Mouse (Mus musculus) CD4-positive naive resting alpha-beta T cell, adult 76 days (primary cell): ENCODE data around the gene Gpld1. TPM values are rescaled to one million over a fixed set of nuclear protein-coding genes. Genes with fewer than 3 reads are reported as not detected.

Experiments
- total RNA-seq: library from RNA; stranded (reverse); gene quantifications from one replicate; pipeline ENCODE4 v1.2.4, GENCODE M21; 2023

The Gpld1 gene
- not detected for total RNA-seq

GRCm38 (mm10) chr13:24942512-24943282 lies at the start of gene Gpld1:
Gene Gpld1 (plus strand): TSS chr13:24943152.

GRCm38 (mm10) chr13:24937108-24937838 lies 5.7 kb upstream of the Gpld1 start, which contains the start of gene Aldh5a1:
Gene Aldh5a1 (minus strand): TSS chr13:24937661.

DNA sequence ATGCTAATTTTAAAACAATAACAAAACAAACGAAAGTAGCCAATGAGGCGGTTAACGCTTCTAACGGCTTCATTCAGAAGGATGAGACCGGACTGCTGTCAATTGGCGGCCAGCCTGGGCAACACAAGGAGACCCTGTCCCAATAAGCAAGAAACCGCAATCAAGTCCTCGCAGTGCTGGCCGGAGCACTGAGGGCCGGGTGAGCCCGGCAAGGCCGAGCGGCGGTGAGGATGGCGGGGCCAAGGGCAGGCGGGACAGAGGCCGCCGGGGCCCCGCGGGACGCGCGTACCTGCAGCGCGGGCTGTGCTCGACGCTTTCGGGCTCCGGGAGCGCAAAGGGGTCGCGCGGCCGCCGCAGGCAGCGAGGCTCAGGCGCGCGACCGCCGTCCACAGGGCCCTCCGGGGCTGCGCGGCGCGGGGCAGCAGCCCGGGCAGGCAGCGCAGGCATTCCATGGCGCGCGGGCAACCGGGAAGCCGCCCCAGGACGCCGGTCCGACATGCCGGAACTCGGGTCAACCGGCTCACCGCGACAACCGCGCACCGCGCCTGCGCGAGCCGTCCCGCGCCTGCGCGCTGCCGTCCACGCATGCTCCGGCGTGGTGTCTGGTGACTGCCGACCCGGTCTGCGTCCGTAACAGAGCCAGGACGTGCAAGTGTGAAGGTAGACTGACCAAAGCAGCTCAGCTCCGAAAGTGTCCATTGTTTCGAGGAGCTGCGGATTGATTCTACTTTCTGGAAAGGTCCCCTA lies 77.0 kb downstream of the Gpld1 start, which contains the start of gene Mrs2:
TSS of gene Mrs2 (minus strand) at position 587 of the 747 bp plus-strand sequence.

Other genes with a start within 250 kb of the Gpld1 start
- 3.0 TPM for gene Armh2, start 201.9 kb upstream of the Gpld1 start, total RNA-seq
- gene Gmnn, start 181.2 kb upstream of the Gpld1 start, total RNA-seq: 7.2 TPM
- gene BC005537, start 141.5 kb upstream of the Gpld1 start, total RNA-seq: 156 TPM
- 25.9 TPM for gene Acot13, start 111.6 kb upstream of the Gpld1 start, total RNA-seq
- gene Tdp2, start 111.5 kb upstream of the Gpld1 start, total RNA-seq: 94.8 TPM
- not detected for gene D130043K22Rik, start 98.0 kb upstream of the Gpld1 start, total RNA-seq
- 2.1 TPM for gene Aldh5a1, start 5.5 kb upstream of the Gpld1 start, total RNA-seq
- gene Mrs2, start 77.2 kb downstream of the Gpld1 start, total RNA-seq: 41.3 TPM
- gene Dcdc2a, start 112.9 kb downstream of the Gpld1 start, total RNA-seq: not detected